Mouse (Mus musculus) cortical plate, adult 2 months (tissue): Measurements from ENCODE around the gene Asb15. TPM values are rescaled to one million over a fixed set of nuclear protein-coding genes. Genes with fewer than 3 reads are reported as not detected.

Experiments
- H3K27ac ChIP-seq: fragments of 200-500 bp; 2 replicates; pipeline ENCODE4 v1.5.1; 2012; ENCODE audit warnings: low read length, control low read depth, inconsistent platforms; ENCODE audit not compliant: insufficient read depth
- H3K4me1 ChIP-seq: fragments of 200-500 bp; 2 replicates; pipeline ENCODE4 v1.6.1; 2011; ENCODE audit warnings: low read length; ENCODE audit not compliant: control insufficient read depth, insufficient read depth
- H3K4me3 ChIP-seq: fragments of 200-500 bp; 2 replicates; pipeline ENCODE4 v1.5.1; 2011; ENCODE audit warnings: mild to moderate bottlenecking, low read length, control low read depth; ENCODE audit not compliant: insufficient read depth
- CTCF ChIP-seq: fragments of 200-500 bp; IDR thresholded peaks from 2 replicates; pipeline ENCODE4 v1.5.1; 2011; ENCODE audit warnings: mild to moderate bottlenecking, control low read depth, low read length; ENCODE audit not compliant: insufficient read depth; ENCODE audit errors: extremely low read depth
- POLR2A ChIP-seq: fragments of 200-500 bp; IDR thresholded peaks from 2 replicates; pipeline ENCODE4 v1.6.1; 2011; ENCODE audit warnings: mild to moderate bottlenecking, low read length, control low read depth; ENCODE audit not compliant: insufficient read depth; ENCODE audit errors: extremely low read depth
- polyA plus RNA-seq: library from polyadenylated mRNA; depleted of rRNA; stranded (reverse); fragments of >200 nt; gene quantifications from 2 replicates; pipeline ENCODE4 v1.2.3, GENCODE M21; 2012

Gene Asb15
- polyA plus RNA-seq, 1 experiment = 0.04 TPM

DNA sequence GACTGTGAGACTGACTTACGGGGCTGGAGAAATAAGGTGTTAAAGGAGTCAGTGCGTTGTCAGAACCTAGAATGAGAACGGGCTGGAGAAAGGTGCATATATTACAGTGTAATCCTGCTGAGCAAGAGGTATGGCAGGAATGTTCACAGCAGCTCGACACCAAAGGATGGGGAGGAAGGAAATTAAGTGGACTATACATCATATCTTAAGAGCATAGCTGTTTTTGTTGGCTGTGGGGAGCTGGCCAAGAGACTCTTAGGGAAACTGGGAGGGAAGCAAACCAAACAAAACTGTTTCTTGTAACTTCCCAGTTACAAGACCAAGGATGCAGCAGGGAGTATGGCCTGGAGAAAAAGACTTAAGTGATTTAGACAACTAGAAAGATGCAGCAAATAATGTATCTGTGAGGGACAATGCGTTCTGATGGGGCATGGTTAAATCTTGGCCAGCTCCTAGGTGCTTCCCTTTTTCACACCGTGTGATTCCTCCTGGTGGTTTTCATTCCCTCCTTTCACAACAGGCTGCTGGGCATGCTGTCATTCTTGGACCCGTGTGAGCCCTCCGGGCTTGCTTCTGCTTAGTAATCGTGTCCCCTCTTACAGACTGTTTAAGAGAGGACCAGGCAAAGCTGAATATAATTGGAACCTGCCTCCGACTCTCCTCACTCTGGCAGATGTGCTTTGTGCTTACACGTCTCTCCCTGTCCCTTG lies 2.9 kb downstream of the Asb15 start:
- H3K4me3 ChIP-seq = peak overlapping the region; percentile 3; the same call in 1 of the 2 replicates
- TF ChIP-seq CTCF = no peak
- TF ChIP-seq POLR2A = no peak
- H3K4me1 ChIP-seq = peaks cover 1% of the 10 kb centered on the region; the same call in 1 of the 2 replicates
- H3K27ac ChIP-seq = no peak overlapping the region

GRCm38 (mm10) chr6:24532804-24533203 lies 4.9 kb downstream of the Asb15 start:
- H3K4me3 ChIP-seq = no peak overlapping the region
- H3K4me1 ChIP-seq = no peaks in the 10 kb centered on the region
- H3K27ac ChIP-seq = no peak overlapping the region
- no peak for TF ChIP-seq POLR2A
- TF ChIP-seq CTCF = no peak

DNA sequence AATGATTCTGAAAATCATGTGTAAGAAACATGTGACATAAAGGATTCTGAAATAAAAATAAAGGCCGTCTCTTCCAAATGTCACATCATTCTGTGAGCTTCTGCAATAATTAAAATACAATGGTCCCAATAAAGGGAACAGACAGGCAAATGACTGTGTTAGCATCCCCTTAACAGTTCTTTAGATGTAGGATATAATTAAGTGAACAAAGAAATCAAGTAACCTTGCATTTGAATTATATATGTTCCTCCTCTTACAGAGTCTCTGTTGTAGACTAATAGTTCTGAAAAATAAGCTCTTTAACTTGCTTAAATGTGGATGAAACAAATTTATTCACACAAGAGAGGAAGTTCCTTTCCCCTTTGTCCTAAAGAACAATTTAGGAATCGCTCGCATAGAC lies 10.5 kb downstream of the Asb15 start:
- H3K27ac ChIP-seq = no peak overlapping the region
- no peaks in the 10 kb centered on the region for H3K4me1 ChIP-seq
- H3K4me3 ChIP-seq = no peak overlapping the region
- no peak for TF ChIP-seq POLR2A
- TF ChIP-seq CTCF = no peak

GRCm38 (mm10) chr6:24540106-24540505 lies 12.2 kb downstream of the Asb15 start:
- Histone ChIP-seq H3K27ac (no peak overlapping the region), H3K4me3 (no peak overlapping the region), H3K4me1 (no peaks in the 10 kb centered on the region)
- TF ChIP-seq CTCF = no peak
- no peak for TF ChIP-seq POLR2A

DNA sequence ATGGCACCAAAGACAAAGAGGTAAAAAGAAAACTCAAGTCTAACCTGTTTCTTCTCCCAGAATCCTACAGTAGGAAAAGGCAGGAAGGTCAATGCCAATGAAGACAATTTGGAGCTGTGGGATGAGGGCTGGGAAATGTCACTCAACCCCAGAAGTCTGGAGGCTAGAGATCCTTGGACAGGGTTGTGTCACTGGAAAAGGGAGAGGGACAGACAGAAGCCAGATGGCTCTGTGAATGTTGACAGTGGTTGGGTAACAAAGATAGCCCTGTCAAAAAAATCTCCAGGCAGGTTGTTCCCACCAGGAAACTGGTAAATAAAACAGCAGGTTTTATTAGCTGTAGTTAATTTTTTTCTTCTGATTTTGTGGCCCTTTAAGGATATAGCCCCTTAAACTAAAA lies 14.4 kb downstream of the Asb15 start:
- H3K4me1 ChIP-seq = no peaks in the 10 kb centered on the region
- no peak overlapping the region for H3K27ac ChIP-seq
- no peak overlapping the region for H3K4me3 ChIP-seq
- no peak for TF ChIP-seq CTCF

GRCm38 (mm10) chr6:24543119-24543591 lies 15.2 kb downstream of the Asb15 start:
- Histone ChIP-seq H3K27ac (no peak overlapping the region), H3K4me3 (no peak overlapping the region), H3K4me1 (no peaks in the 10 kb centered on the region)
- TF ChIP-seq POLR2A (no peak), CTCF (no peak)

GRCm38 (mm10) chr6:24546716-24547420 lies 18.9 kb downstream of the Asb15 start:
- no peak overlapping the region for H3K4me3 ChIP-seq
- H3K4me1 ChIP-seq = no peaks in the 10 kb centered on the region
- TF ChIP-seq POLR2A (no peak), CTCF (no peak)
- no peak overlapping the region for H3K27ac ChIP-seq

DNA sequence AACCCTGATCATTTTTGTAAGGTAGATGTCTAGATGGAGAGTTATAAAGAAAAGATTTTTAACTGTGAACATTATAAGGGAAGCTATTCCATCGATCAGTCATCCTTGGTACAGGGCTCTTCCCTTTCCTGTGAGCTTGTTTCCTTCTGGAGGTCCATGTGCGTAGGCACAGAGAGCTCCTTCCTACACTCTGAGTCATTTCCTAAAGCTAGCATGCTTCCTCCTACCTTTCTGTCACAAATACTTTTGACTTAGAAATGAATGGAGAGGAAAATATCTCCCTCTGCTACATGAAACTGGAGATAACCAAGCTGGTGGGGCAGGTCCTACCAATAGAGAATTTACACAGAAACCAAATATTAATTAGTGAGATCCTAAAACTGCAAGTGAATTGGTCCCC lies 21.9 kb downstream of the Asb15 start:
- no peak for TF ChIP-seq POLR2A
- TF ChIP-seq CTCF = no peak
- no peak overlapping the region for H3K27ac ChIP-seq
- no peak overlapping the region for H3K4me3 ChIP-seq
- H3K4me1 ChIP-seq = peaks cover 2% of the 10 kb centered on the region; the same call in 1 of the 2 replicates

DNA sequence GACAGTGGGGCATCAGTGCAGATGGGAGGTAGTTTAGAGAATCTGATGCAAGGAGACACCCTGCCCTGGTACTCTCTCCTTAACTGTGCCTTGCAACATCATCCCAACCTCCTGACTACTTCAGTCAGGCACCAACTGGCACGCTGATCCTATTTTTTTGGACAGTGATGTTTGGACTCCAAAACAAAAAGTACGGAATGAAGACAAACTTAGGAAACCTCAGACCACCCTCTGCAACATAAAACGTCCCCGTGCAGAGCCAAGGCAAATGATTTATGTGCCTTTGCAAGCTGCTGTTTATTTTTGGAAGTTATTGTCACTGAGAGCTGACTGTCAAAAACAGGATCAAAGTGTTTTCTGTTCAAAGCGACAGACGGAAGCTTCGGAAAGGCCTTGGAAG lies 24.1 kb downstream of the Asb15 start:
- Histone ChIP-seq H3K4me1 (peaks cover 5% of the 10 kb centered on the region; the same call in 1 of the 2 replicates), H3K4me3 (no peak overlapping the region), H3K27ac (no peak overlapping the region)
- TF ChIP-seq POLR2A (no peak), CTCF (no peak)
